Mouse (Mus musculus) lung, postnatal 0 days (tissue): Measurements from ENCODE around the gene Ciao2b.

Experiments
- CTCF ChIP-seq: IDR thresholded peaks from 2 replicates; pipeline ENCODE4 v1.5.1; 2016; ENCODE audit warnings: antibody characterized with exemption, mild to moderate bottlenecking
- EP300 ChIP-seq: IDR thresholded peaks from 2 replicates; pipeline ENCODE4 v1.6.1; 2016; ENCODE audit warnings: antibody characterized with exemption, mild to moderate bottlenecking, control low read depth

GRCm38 (mm10) chr8:104610185-104610766 is 31.5 kb downstream of the Ciao2b start:
- TF ChIP-seq EP300 (no peak), CTCF (no peak)
